Mouse (Mus musculus): ENCODE results near the gene Dydc1.
A peak's percentile ranks its signal among the peaks of the same experiment; 100 is the strongest.
"Not testable (repeated sequence)": the region's sequence is repeated elsewhere in the genome, so short reads cannot be mapped to it uniquely, and the experiment has no call there.

The Dydc1 gene

DNA sequence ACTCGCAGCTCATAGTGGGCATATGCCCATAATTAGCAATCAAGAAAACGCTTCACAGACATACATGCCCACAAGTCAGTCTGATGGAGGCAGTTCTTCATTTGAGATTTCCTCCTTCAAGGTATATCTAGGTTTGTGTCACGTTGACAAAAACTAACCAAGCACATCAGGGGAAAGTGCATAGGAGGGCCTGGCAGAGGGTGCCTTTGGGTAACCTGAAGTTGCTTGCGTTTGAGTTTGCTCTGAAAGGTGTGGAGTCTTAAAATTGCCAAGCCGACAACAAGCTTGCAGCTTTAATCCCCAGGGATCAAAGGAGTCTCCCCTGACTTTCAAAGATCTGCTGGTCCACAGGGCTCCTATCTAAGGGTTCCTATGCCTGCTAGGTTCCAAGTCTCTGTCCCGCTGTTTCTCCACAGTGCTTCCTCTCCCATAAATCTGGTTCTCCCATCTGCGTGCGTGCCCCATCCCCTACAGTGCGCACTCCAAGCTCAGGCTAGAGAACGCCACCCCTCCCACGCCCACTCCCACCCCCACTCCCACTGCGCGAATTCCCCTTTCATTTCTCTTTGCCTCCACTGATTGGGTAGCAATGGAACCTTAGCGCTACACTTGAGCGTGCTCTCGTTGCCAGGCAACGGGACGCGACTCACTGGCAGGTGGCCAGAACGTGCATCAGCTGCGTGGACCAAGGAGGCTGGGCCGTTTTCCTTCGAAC is at the start of gene Dydc1:
TSS of gene Dydc1 (plus strand) at position 683 of the 715 bp plus-strand sequence.
- peak; percentile 90 for DNase-seq

DNA sequence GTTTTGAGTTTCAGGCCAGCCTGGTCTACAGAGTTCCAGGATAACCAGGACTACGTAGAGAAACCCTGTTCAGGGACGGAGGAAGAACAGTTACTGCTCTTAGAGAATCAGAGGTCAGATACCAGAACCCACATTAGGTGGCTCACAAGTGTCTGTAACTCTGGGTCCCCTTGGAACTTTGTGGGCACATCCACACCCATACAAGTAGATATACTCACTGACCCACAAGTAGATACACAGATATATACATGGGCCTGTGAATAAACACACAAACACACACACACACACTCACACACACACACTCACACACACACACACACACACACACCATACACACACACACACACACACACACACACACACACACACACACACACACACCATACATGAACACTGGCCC is 47.6 kb upstream of the Dydc1 start:
- no peak for DNase-seq

DNA sequence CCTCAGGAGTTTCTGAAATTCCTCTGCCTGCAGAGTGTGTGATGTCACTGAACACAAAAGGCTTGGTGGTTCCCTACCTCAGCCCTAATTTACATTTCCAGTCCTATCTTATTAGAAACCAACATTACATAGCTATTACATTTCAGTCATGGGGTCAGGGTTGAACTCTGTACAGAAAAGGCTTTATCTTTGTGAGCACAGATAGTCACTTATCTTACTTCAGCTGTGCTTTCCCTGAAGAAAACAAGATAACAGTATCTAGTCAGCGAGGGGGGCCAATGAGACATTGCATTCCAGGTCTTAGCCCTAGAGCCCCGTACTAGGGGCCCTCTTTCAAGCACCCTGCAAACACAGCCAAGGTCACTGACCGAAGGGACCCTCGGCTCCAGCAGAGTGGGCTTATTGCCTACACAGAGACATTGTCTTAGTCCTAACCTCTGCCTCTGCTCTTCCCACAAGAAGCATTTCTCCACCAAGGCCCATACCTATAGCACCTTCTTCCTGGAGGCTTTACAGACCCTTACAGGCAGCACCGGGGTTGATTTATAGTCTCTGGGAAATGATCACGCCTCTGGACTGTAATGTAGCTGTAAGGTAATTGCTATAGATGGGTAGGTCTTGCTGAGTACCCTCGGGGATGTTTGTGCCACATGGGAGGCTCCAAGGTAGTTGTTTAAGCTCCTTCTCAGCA is 47.0 kb upstream of the Dydc1 start:
- DNase-seq: no peak

DNA sequence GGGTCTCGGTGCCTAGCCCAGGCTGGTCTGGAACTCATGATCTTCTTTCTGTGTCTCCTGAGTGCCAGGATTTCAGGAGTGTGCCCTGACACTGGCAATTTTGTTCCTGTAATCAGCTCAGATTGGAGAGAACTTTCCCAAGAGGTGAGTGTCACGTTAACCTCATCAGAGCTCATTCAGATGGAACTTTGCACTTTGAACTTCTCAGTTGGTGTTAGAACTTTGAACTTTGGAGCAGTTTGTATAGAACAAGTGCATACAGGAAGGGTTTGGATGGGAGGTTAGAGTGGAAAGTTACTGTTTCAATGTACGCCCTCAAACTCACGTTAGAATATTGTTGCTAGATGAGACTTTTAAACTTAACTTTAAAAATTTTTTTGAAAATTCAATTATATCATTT is 43.4 kb upstream of the Dydc1 start:
- DNase-seq: no peak

GRCm38 (mm10) chr14:41030989-41031513 is 41.7 kb upstream of the Dydc1 start:
- no peak for DNase-seq

DNA sequence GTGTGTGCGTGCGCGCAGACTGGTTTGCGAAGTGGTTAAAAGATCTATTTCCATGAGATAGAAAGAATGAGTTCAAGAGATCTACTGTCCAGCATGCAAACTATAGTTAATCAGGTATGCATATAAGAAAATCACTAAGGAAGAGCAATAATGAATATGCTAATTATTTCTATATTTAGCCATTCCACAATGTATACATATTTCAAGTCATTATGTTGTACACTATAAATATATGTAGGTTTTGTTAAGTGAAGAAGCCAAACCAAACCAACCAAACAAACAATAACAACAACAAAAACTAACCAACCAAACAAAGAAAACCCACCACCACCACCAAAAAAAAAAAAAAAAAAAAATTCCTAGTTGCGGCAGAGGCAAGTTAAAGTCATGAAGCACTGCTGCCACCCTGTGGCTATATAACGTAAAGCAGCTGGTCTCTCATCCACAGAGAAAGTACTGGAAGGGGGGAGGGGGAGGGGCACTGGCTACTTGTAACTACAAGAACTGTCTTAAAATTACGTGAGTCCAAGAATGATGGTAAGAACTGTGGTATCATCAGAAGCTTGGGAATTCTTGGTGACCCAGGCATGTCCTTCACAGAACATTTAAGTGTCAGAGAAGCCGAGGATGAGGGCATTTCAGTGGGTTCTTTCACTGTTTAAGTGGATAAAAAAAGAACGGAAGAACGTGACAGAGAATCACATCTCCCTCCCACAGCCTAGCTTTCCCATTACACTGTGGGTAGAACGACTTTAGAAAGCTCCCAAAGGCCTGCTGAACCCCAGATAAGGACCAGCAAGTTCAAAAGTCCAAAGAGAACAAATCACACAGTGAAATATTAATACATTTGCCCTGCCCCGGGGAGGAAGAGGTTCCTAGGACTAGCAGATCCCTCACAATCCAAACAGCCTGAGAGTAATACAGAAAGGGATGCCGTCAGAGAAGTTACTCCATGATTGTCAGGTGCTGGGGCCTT is 39.3 kb upstream of the Dydc1 start:
- DNase-seq: peak; percentile 91

DNA sequence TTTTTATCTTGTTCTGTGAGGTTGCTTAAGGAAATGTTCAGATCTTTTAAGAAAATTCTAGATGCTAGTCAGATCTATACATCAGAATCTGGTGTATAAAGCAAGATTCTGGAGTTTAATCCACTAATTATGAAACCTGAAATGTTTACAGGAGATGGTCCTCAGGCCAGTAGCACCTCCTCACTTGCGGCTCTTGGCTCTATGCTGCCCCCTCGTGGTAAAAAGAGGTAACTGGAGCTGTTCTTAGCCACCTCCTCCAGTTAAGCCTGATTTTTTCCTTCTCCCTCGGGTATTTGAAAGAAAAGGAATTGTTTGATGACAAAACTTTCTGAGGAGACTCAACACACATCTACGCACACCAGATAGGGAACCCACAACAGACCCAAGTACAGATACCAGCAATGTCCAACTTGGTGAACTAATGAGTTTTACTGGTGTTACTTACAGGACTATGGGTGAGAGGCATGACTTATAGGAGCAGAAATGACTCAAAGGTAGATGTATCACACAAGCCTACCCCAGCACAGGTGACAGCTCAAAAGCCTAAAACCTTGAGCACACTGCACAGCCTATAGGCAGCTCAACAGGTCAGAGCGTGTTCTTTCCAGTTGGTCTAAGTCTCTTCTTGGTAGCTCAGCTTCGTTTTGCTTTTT is 37.4 kb upstream of the Dydc1 start:
- DNase-seq: peak; percentile 54

DNA sequence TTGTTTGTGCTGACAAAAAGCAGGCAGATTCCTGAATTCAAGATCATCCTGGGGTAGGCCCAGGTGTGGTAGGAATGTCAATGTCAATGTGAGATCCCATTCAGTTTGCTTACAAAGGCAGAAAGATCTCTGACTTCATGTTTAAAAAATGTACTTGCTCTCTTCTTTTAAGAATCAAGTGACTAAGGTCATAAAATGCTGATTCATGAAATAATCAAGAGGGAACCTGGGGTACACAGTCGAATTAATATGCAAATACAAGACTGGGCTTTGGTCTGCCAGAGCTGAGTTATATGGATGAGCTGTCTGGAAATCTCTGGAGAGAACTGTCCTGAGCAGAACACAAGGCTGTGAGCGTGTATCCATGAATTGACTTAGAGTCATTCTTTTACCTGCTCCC is 25.3 kb upstream of the Dydc1 start:
- no peak for DNase-seq

- DNase-seq: no peak
Measured at GRCm38 (mm10) chr14:41050471-41050870, 22.2 kb upstream of the Dydc1 start.

DNA sequence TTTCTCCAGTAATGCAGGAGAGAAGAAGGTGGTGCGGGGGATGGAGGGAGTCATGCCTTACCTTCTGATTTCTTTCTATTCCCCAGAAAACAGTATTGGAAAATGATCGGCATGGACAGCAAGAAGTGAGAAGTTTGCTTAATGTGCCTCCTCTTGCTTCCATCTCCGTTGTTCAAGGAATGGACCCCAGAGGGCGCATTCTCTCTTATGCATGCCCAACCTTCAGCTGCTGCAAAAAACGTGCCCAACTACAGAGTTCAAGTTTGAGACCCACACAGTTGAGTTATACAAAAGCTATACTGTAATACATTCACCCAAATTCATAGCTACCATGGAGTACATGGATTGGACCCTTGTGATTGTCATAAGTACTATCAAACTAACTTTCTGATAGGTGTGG is 20.2 kb upstream of the Dydc1 start:
- no peak for DNase-seq

- not testable (repeated sequence) for DNase-seq
Measured at GRCm38 (mm10) chr14:41053190-41053589, 19.5 kb upstream of the Dydc1 start.

DNA sequence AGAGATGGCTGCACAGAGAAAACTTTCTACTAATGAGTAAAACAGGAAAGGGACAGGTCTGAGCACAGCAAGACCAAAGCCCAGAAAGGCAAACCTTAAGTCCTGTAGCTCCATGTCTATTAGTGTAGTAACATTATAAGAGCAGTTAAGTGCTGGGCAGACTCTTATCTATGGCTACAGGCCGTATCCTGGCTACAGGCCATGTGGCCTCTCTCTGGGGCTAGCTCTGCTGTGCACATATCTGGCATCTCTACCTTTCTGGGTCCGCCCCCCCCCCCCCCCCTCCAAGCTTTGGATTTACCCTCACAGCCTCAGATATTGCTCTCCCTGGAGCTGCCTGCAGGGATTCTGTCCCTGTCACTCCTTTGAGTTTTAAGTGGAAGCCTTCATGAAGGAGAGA is 7.5 kb upstream of the Dydc1 start:
- DNase-seq: no peak

- no peak for DNase-seq
Measured at GRCm38 (mm10) chr14:41066416-41066815, 6.3 kb upstream of the Dydc1 start.

GRCm38 (mm10) chr14:41069108-41069507 is 3.6 kb upstream of the Dydc1 start, which contains the start of gene Dydc2:
Gene Dydc2, minus strand, starts transcription at chr14:41069208.
- no peak for DNase-seq

- DNase-seq: no peak
Measured at GRCm38 (mm10) chr14:41070343-41070742, 2.4 kb upstream of the Dydc1 start.

DNA sequence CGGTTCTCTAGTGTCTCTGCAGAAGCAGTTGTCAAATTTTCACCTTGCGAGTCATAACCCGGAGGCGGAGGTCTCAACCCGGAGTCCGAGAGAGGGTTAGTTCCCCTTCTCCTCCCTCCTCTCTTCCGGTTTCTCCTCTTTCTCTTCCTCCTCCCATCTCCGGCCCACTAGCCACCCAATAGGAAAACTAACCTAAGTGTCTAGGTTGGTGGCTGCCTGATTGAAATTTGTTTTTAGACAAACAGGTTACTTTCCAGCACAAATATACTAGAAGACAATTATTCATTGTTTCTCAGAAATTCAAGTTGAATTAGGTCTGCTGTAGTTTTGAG is 199 bp downstream of the Dydc1 start:
- no peak for DNase-seq

- DNase-seq: no peak
Measured at GRCm38 (mm10) chr14:41082408-41082807, 9.7 kb downstream of the Dydc1 start.

DNA sequence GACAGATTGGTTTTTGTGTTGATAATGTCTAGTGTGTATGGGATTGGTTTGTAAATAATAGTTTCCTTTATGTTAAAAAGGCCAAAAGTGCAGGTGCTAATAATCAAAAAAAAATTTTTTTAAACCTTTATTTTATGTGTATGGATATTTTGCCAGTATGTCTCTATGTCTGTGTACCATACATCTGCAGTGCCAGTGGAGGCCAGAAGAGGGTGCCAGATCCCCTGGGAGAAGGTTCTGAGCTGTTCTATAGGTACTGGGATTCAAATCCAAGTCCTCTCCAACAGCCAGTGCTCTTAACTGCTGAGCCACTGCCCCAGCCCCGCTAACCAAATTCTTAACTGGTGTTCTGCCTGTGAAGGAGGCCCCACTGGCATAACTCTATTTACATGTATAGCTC is 14.8 kb downstream of the Dydc1 start:
- peak; percentile 17 for DNase-seq

DNA sequence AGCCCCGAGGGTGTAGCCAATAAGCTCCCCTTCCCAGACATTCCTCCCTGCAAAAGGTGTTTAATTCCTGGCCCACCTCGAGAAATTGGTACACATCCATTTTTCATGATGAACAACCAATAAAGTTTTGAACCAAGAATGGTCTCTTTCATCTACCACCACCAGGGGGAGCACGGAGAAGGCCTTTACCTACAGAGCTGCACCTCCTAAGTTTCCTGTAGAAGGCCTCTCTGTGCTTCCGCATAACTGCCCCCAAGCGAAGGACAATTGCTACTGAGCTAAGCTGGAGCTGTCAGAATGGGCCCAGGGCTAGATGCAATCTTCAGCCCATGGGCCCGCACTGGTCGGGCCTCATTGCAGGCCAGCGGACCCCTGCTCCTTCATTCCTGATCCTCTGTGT is 18.1 kb downstream of the Dydc1 start:
- no peak for DNase-seq

DNA sequence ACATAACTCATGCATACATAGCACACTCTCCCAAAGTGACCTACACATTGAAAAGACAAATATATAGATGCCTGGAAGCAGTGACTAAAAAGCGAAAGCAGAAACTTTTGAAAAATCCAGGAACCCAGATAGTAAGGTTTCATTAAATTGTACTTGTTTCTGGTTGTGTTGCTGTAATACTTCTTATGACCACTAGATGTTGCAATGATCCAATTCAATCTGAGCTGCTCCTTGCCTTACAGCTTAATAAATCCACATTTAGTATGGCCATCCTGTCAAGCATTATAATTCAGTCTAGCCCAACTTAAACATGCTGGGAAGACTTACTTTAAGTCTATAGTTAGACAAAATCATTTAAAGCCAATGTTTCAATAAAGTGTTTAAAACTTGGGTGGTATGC is 21.4 kb downstream of the Dydc1 start:
- no peak for DNase-seq

- DNase-seq: no peak
Measured at GRCm38 (mm10) chr14:41096296-41096860, 23.7 kb downstream of the Dydc1 start.

- no peak for DNase-seq
Measured at GRCm38 (mm10) chr14:41098726-41099125, 26.0 kb downstream of the Dydc1 start.

All from right cerebral cortex, postnatal 4 days (tissue).